Mouse (Mus musculus) retina, postnatal 7 days (tissue): ENCODE data around the gene Zfp791.
"Not testable (repeated sequence)": the region's sequence is repeated elsewhere in the genome, so short reads cannot be mapped to it uniquely, and the experiment has no call there.

Experiments
- DNase-seq: peaks from one replicate; pipeline ENCODE4 v3.0.0-alpha.2; 2012; ENCODE audit warnings: low read depth, low spot score

Gene Zfp791

GRCm38 (mm10) chr8:85083108-85083813, 39.6 kb downstream of the Zfp791 start, which contains the start of gene Man2b1:
Gene Man2b1 (plus strand): TSS chr8:85083270.
- DNase-seq = peak; percentile 66

- DNase-seq = not testable (repeated sequence)
These were observed 40.7 kb downstream of the Zfp791 start for GRCm38 (mm10) chr8:85082169-85082568.

- no peak for DNase-seq
These were observed 41.7 kb downstream of the Zfp791 start, which contains the start of gene Wdr83 for GRCm38 (mm10) chr8:85081216-85081555. Gene Wdr83 (minus strand): TSS chr8:85081306.

GRCm38 (mm10) chr8:85080532-85081215, 42.2 kb downstream of the Zfp791 start, which contains the start of gene Wdr83os:
Gene Wdr83os (plus strand): TSS chr8:85080740.
- DNase-seq = peak; percentile 67

DNA sequence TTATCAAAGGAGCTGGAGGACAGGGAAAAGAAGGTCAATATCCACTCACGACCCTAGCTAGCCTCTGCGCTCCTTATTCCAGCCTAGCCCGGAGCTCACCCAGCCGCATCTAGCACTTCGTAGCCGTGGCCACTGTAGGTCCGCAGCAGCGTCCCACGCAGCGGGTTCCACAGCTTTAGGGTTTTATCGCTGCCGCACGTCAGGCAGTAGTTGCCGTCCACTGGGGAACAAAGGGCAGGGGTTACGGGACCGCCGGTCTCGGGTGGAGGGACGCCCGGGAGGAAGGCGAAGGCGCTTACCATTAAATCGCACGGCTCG, 42.7 kb downstream of the Zfp791 start:
- no peak for DNase-seq

DNA sequence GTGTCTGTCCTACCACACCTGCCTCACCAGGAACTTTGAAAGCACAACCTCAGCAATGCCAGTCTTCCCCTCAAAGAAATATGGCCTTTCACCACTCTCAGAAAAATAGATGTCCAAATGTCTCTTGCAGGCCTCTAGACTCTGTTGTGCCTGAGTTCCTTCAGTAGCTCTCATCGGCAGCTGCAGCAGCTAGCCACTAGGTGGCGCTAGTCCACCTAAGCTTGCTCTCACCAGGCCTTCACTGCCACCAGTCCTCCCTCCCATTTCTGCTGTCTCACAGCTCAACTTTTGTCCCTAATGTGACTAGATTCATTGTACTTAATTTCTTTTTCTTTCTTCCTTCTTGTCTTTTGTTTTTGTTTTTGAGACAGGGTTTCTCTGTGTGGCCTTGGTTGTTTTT, 45.9 kb downstream of the Zfp791 start:
- DNase-seq = peak; percentile 73

DNA sequence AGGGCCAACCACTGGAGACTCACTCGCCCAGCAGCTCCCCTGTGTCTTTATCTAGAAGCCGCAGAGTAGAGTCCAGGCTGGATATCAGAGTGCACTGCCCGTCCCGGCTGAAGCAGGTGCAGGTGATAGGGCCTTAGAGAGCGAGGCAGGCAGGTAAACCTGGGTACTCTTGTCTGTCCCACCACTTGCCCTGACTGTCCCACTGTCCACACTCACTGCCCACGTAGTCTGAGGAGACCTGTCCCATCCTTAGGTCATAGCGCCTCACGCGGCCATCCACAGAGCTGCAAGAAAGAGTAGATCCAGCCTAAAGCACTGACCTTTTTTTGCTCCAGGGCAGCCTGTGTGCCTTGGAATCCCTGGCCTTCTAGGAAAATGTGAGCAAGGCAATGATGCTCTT, 46.9 kb downstream of the Zfp791 start:
- DNase-seq = no peak

DNA sequence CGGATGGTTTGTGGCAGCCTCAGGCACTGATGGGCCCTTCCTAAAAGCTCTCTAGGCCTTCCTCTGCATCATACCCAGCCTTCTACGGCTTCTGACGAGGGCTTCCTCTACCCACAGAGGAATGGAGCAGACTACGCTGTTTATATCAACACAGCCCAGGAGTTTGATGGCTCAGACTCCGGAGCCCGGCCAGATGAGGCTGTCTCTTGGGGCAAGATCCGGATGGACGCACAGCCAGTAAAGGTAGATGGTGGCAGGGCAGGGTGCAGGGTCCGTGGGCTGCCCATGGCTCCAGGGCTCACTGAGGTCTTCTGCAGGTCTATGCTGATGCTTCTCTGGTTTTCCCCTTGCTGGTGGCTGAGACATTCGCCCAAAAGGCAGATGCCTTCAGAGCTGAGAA, 48.3 kb downstream of the Zfp791 start:
- DNase-seq = no peak

GRCm38 (mm10) chr8:85074167-85074566, 48.7 kb downstream of the Zfp791 start:
- no peak for DNase-seq

DNA sequence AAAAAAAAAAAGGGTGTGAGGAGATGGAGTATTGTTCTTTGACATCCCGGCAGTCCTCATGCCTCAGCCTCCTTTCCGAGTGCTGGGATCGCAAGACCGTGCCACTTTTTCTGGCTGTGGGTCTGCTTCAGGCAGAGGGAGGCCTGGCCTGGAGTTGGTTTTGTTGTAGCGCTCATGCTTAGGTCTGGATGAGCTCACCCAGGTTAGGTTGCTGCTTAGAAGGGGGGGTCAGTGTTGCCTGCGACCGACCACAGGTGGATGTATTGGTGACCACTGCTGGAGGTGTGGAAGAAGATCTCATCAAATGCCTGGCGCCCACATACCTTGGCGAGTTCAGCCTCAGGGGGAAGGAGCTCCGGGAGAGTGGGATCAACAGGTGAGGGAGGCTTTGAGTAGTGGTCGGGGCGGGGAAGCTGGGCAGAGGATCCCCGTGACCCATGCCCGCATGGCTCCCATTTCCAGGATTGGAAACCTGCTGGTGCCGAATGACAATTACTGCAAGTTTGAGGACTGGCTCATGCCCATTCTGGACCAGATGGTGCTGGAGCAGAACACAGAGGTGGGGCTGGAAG, 49.8 kb downstream of the Zfp791 start:
- no peak for DNase-seq

- no peak for DNase-seq
These were observed 50.4 kb downstream of the Zfp791 start for GRCm38 (mm10) chr8:85072364-85072929.

GRCm38 (mm10) chr8:85071514-85072281, 51.2 kb downstream of the Zfp791 start, which contains the start of gene Dhps:
Gene Dhps (plus strand): TSS chr8:85071757.
- peak; percentile 81 for DNase-seq

DNA sequence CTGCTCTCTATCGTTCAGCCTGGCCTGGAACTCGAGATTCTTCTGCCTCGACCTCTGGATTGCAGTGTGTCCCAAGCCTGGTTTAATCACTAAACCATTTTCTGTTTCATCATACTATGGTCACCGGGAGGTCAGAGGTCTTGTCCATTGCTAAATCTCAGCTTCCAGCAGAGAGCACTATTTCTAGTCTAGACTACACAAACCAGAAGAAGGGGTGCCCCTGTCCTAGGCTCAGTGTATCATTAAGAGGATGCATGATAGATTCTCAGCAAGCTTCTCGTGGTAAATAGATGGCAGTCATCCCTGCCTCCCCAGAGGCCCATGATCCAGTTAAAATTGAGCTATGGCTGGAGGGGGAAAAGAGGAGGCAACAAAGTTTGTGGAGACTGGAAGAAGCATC, 51.9 kb downstream of the Zfp791 start:
- DNase-seq = no peak

- DNase-seq = no peak
These were observed 54.9 kb downstream of the Zfp791 start, which contains the start of gene Gm5741 for GRCm38 (mm10) chr8:85067982-85068381. Gene Gm5741 (minus strand): TSS chr8:85067982.

GRCm38 (mm10) chr8:85067155-85067554, 55.7 kb downstream of the Zfp791 start:
- DNase-seq = no peak

- DNase-seq = no peak
These were observed 57.7 kb downstream of the Zfp791 start for GRCm38 (mm10) chr8:85065213-85065612.

- no peak for DNase-seq
These were observed 60.3 kb downstream of the Zfp791 start for GRCm38 (mm10) chr8:85062603-85063002.

DNA sequence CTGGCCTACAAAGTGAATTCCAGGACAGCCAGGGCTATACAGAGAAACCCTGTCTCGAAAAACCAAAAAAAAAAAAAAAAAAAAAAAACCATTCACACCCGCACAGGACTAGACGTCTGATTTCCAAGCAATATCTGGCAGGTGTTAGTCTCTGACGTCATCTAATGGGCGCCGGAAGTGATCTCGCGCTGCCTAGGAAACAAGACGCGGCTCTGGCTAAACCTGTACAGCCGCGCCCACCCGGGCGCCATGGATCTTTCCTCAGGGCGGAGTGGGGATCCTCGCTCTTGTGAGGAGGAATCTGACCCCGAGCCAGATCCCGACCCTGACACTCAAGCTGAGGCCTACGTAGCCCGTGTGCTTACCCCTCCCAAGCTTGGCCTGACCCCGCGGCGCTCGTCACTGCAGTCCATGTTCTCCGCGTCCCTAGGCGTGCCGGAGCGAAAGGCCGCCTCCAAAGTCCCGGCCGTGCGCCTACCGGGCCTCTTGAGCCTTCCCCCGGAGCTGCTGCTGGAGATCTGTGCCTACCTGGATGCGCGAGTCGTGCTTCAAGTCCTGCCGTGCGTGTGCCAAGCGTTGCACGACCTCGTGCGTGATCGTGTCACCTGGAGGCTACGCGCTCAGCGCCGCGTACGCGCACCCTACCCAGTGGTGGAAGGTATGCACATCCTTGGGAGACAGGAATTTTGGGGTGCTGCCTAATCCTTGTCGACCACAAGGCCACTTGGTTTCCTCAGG, 62.8 kb downstream of the Zfp791 start, which contains the start of gene Fbxw9:
Gene Fbxw9, plus strand, starts transcription at position 177 of the 738 bp plus-strand sequence.
- peak; percentile 92 for DNase-seq
